Mouse (Mus musculus) limb, embryonic 10.5 days (tissue): Measurements from ENCODE around the gene Cavin4. TPM values are rescaled to one million over a fixed set of nuclear protein-coding genes. Genes with fewer than 3 reads are reported as not detected.

ENCODE experiments used
- DNase-seq: peaks from one replicate; pipeline ENCODE4 v3.0.0-alpha.2; 2017; ENCODE audit warnings: low spot score
- H3K27ac ChIP-seq: fragments of 300-500 bp; sonication (generic); 2 replicates; pipeline ENCODE4 v1.5.1; 2016; ENCODE audit warnings: mild to moderate bottlenecking
- H3K27me3 ChIP-seq: fragments of 300-500 bp; sonication (generic); 2 replicates; pipeline ENCODE4 v1.6.1; 2016; ENCODE audit warnings: low read depth, mild to moderate bottlenecking; ENCODE audit not compliant: poor library complexity, severe bottlenecking
- H3K36me3 ChIP-seq: fragments of 300-500 bp; sonication (generic); 2 replicates; pipeline ENCODE4 v1.6.1; 2016; ENCODE audit warnings: mild to moderate bottlenecking, moderate library complexity
- H3K4me1 ChIP-seq: fragments of 300-500 bp; sonication (generic); 2 replicates; pipeline ENCODE4 v1.6.1; 2016
- H3K4me3 ChIP-seq: fragments of 300-500 bp; sonication (generic); 2 replicates; pipeline ENCODE4 v1.5.1; 2016; ENCODE audit warnings: mild to moderate bottlenecking, moderate library complexity
- H3K9me3 ChIP-seq: fragments of 300-500 bp; sonication (generic); replicated peaks from 2 replicates; pipeline ENCODE4 v1.6.1; 2016; ENCODE audit warnings: mild to moderate bottlenecking
- WGBS: fragments of 180-500 bp; shearing (Covaris S2); methylation state at CpG from one replicate; pipeline ENCODE4 v1.1.7; 2016; 5-methylcytosine and 5-hydroxymethylcytosine counted together
- polyA plus RNA-seq: library from polyadenylated mRNA; unstranded; fragments of >200 nt; fragmentation: Nextera tagmentation; extraction: Ambion mirVana; gene quantifications from 2 replicates; pipeline ENCODE4 v1.2.1, GENCODE M21; 2016

Gene Cavin4
- polyA plus RNA-seq, 1 experiment from 2014 or later, result 1.3 TPM

DNA sequence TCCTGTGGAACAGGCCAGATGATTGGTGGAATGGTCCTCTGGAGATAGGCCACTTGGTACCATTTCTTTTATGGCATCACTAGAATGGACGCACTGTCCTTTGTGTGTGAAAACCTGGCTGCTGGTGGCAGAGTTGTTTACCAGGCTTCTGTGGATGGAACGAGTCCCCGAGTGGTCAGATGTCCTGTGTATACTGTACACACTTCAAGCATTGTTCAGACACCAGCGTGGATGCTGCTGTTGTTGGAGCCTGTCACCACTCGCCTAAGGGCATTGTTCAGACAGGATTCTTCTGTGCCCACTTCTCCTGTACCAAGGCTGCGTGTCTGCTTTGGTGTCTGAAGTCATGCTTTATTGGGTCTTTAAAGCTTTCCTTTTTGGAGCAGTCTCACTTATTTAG lies 19.5 kb upstream of the Cavin4 start:
- DNase-seq, result no peak
- Histone ChIP-seq H3K36me3 (peaks cover 97% of the 10 kb centered on the region), H3K9me3 (no peaks in the 10 kb centered on the region), H3K4me3 (no peak overlapping the region), H3K27me3 (no peaks in the 10 kb centered on the region), H3K4me1 (no peaks in the 10 kb centered on the region), H3K27ac (no peak overlapping the region)
- WGBS, result 89% methylated on average over 6 of the region's 6 CpGs

DNA sequence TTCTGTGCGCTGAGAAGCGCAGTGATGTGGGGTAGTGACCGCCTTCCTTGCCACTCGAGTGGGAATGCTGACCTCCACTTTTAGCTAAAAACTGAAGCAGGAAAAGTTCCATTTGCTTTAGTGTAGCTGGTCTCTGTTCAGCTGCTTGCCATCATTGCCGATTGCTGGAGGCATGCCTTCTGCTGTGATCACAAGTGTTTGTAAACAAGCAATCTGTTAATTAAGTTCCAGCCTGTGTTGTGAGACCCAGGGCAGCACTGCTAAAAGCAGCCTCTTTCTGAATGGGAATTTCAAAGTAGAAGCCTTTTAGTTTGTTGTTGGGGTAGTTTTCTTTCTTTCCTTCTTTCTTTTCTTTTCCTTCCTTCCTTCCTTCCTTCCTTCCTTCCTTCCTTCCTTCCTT lies 17.2 kb upstream of the Cavin4 start:
- Histone ChIP-seq H3K4me1 (no peaks in the 10 kb centered on the region), H3K27ac (no peak overlapping the region), H3K4me3 (no peak overlapping the region), H3K9me3 (no peaks in the 10 kb centered on the region), H3K36me3 (peaks cover 95% of the 10 kb centered on the region), H3K27me3 (no peaks in the 10 kb centered on the region)
- no peak for DNase-seq
- WGBS, result 87% methylated on average over 5 of the region's 5 CpGs

DNA sequence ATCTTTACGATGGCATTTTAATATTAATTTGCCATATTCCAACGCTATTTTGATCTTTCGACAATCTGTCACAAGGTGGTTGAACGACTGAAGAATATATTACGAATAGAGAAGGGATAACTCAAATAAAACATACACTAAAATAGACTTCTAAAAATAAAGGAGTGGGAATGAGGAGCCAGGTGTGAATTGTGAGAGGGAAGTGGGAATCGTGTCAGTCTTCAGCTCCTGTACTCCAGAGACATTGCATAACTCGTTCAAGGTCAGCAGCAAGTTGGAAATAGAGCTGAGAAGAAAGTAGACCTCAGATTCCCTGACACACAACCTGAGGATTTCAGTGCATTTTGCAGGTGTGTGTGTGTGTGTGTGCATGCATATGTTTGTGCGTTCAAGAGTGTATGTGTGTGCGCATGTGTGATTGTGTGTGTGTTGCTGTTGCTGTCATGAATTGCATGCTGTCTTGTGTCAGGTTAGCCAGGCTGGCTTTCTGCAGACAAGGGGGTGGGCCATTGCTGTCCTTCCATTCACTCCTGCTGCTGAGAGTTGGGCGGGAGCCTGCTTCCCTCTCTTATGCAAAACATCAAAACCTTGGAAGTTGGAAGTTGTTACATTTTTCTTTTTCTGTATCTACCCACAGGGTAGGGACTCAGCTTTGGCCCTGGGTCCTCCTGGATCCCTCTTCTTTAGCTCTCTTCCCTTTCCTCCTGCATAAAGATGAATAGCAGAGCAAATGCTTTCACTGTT lies 12.5 kb upstream of the Cavin4 start:
- 94% methylated on average over 10 of the region's 10 CpGs for WGBS
- H3K27ac ChIP-seq, result no peak overlapping the region
- no peak overlapping the region for H3K4me3 ChIP-seq
- no peak for DNase-seq
- H3K9me3 ChIP-seq, result no peaks in the 10 kb centered on the region
- no peaks in the 10 kb centered on the region for H3K4me1 ChIP-seq
- H3K27me3 ChIP-seq, result no peaks in the 10 kb centered on the region
- peaks cover 96% of the 10 kb centered on the region for H3K36me3 ChIP-seq

DNA sequence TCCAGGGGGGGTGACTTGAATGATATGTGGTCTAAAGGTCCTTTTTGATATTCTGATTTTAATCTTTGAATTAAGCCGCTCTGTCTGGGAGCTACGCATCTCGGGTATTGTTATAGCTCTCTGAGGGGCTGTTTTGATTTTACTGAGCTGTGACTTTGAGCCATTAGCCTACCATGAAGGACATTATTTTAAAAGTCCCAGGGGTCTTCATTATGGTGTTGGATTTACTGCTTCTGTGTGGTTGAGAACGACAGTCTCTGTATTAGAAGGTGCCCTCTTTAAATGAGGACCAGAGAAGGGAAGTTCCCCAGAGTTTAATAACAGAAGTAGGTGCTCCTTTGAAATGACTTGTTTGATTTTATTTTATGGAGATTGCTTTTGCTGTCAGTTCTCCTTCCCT lies 9.2 kb upstream of the Cavin4 start:
- H3K9me3 ChIP-seq, result no peaks in the 10 kb centered on the region
- no peak overlapping the region for H3K4me3 ChIP-seq
- DNase-seq, result no peak
- no peaks in the 10 kb centered on the region for H3K27me3 ChIP-seq
- peaks cover 96% of the 10 kb centered on the region for H3K36me3 ChIP-seq
- WGBS, result 84% methylated on average over 4 of the region's 4 CpGs
- no peaks in the 10 kb centered on the region for H3K4me1 ChIP-seq
- no peak overlapping the region for H3K27ac ChIP-seq

DNA sequence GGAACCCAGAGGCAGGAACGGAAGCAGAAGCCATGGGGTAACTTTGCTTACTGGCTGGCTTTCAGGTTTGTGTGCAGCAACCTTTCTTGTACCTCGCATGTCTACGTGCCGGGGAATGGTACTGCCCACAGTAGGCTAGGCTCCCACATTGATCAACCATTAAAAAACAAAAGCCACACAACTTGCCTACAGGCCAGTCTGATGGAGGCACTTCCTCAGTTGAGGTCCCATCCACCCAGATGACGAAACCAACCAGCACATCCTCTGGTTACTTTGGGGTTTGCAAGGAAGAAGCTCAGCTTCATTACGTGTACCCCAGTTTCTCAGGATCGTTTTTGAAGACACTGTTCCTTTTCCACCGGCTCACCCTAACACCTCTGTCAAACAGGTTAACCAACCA lies 6.8 kb upstream of the Cavin4 start:
- Histone ChIP-seq H3K27me3 (no peaks in the 10 kb centered on the region), H3K27ac (no peak overlapping the region), H3K9me3 (no peaks in the 10 kb centered on the region), H3K36me3 (peaks cover 98% of the 10 kb centered on the region), H3K4me3 (no peak overlapping the region), H3K4me1 (no peaks in the 10 kb centered on the region)
- DNase-seq, result no peak
- WGBS, result 96% methylated on average over 8 of the region's 8 CpGs

GRCm38 (mm10) chr4:48660144-48660543 lies 3.2 kb upstream of the Cavin4 start:
- DNase-seq, result no peak
- 91% methylated on average over 4 of the region's 4 CpGs for WGBS

GRCm38 (mm10) chr4:48660619-48661575 lies 2.4 kb upstream of the Cavin4 start:
- no peak overlapping the region for H3K4me3 ChIP-seq
- no peaks in the 10 kb centered on the region for H3K4me1 ChIP-seq
- H3K36me3 ChIP-seq, result peaks cover 94% of the 10 kb centered on the region
- DNase-seq, result no peak
- H3K9me3 ChIP-seq, result no peaks in the 10 kb centered on the region
- no peaks in the 10 kb centered on the region for H3K27me3 ChIP-seq
- WGBS, result 93% methylated on average over 7 of the region's 7 CpGs
- H3K27ac ChIP-seq, result no peak overlapping the region

More at GRCm38 (mm10) chr4:48660144-48660543, 3.2 kb upstream of the Cavin4 start:
- Histone ChIP-seq H3K9me3 (no peaks in the 10 kb centered on the region), H3K27ac (no peak overlapping the region), H3K4me1 (no peaks in the 10 kb centered on the region), H3K27me3 (no peaks in the 10 kb centered on the region), H3K36me3 (peaks cover 94% of the 10 kb centered on the region), H3K4me3 (no peak overlapping the region)

DNA sequence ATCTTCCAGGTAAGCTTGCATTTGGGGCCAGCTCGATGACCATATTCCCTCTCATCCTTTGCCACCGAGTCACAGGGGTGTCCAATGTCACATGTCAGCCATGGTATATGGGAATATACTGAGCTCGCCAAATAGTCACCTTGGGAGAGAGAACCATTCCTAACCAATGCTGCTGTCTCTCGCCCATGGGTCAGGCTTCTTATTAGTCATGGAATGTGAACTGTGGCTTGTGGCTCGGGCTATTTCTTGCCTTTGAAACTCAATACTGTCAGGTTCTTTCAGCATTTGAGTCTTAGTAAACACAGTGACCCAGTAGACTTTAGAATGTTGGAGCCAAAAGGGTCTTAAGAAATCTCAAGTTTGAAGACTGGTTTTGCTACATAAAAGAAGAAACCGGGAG lies 707 bp downstream of the Cavin4 start:
- H3K27ac ChIP-seq, result no peak overlapping the region
- 90% methylated on average over 6 of the region's 6 CpGs for WGBS
- H3K9me3 ChIP-seq, result no peaks in the 10 kb centered on the region
- DNase-seq, result no peak
- peaks cover 85% of the 10 kb centered on the region for H3K36me3 ChIP-seq
- no peak overlapping the region for H3K4me3 ChIP-seq
- no peaks in the 10 kb centered on the region for H3K4me1 ChIP-seq
- no peaks in the 10 kb centered on the region for H3K27me3 ChIP-seq

DNA sequence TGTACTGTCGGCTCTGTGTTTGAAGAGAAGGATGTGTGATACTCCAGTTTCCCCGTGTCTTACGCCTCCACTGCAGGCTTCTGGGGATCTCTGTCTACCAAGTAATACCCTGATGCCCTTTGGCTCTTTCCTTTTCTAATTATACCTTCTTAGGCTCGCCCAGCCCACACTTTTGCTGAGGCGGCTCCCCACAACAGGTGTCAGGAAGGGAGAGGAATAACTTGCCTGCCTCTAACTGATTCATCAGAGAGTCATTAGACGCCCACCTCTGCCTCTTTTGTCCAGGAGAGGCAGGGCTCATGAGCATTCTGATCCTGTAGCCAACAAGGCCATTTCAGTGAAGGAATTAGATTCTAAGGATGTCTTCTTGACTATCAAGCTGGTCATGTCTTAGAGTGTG lies 4.0 kb downstream of the Cavin4 start:
- DNase-seq, result no peak
- 91% methylated on average over 6 of the region's 6 CpGs for WGBS
- H3K9me3 ChIP-seq, result no peaks in the 10 kb centered on the region
- H3K36me3 ChIP-seq, result peaks cover 85% of the 10 kb centered on the region
- H3K4me3 ChIP-seq, result no peak overlapping the region
- no peak overlapping the region for H3K27ac ChIP-seq
- H3K27me3 ChIP-seq, result no peaks in the 10 kb centered on the region
- no peaks in the 10 kb centered on the region for H3K4me1 ChIP-seq

DNA sequence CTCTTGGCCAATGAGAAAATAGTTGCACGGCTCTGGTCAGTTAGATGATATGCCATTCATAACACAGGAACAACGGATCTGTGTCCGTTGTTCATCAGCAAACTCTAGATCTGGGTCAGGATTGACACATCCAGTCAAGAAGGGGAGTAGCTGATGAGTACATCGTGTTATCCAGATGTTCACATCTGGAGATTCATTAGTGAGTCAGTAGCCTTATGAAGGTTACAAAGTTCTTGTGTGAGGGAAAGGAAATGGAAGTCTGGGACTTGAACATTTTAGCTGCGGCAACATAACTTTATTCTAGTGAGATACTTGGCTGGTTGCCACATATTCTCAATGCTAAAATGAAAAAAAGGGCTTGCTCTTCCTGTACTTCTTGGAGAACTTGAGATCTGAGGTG lies 9.6 kb downstream of the Cavin4 start:
- 95% methylated on average over 5 of the region's 5 CpGs for WGBS
- no peaks in the 10 kb centered on the region for H3K4me1 ChIP-seq
- H3K4me3 ChIP-seq, result no peak overlapping the region
- peaks cover 100% of the 10 kb centered on the region for H3K36me3 ChIP-seq
- no peak overlapping the region for H3K27ac ChIP-seq
- H3K9me3 ChIP-seq, result no peaks in the 10 kb centered on the region
- DNase-seq, result no peak
- no peaks in the 10 kb centered on the region for H3K27me3 ChIP-seq

DNA sequence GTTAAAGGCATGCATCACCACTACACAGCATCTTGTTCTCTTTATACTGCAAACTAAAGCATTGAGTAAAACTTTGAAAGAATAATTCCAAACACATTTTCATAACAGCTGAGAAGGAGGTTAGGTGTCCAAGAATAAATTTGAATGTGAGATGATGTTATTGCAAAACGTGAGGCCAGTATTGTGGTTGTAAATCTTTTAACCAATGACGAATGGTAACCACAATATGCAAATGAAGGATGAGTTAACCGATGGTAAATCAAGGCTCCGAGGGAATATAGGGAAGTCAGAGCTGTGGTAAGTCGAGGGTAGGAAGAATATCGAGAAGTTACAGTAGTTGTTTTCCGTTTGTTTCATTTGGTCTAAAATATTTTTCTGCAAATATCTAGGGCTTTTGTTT lies 11.1 kb downstream of the Cavin4 start:
- Histone ChIP-seq H3K9me3 (no peaks in the 10 kb centered on the region), H3K27ac (no peak overlapping the region), H3K36me3 (peaks cover 85% of the 10 kb centered on the region), H3K27me3 (no peaks in the 10 kb centered on the region), H3K4me3 (no peak overlapping the region), H3K4me1 (no peaks in the 10 kb centered on the region)
- 92% methylated on average over 7 of the region's 7 CpGs for WGBS
- no peak for DNase-seq

DNA sequence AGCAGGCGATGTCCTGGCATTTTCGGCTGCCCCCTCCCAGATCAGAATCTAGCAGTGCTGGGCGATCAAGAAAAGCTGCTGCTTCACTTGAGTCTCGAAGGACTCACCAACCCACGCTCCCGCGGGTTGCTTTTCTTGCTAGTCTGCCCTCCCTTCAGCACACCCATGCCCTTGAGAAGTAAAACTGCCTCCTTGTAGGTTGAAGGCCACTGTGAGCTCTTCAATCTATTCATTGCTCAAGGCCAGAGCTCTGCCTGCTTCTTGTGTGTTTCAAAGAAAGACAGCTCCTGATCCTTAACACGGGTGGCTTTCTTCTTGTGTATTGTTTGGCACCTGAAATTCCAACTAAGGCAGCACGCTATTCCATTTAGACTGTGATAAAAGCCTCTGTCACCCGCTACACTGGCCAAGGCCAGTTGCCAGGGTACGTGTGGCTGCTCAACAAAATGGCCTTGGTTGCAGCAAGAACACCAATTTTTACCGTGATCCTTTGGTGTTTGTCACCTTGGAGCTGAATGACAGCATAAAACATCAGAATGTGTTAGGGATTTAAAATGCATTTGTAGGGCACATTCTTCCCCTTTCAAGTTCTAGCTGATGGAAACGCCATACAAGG lies 13.4 kb downstream of the Cavin4 start:
- WGBS, result 96% methylated on average over 13 of the region's 13 CpGs
- Histone ChIP-seq H3K27me3 (no peaks in the 10 kb centered on the region), H3K4me1 (0 out of 2 replicates have a peak, but pooled peaks cover 7% of the 10 kb centered on the region), H3K27ac (no peak overlapping the region), H3K4me3 (no peak overlapping the region), H3K9me3 (no peaks in the 10 kb centered on the region), H3K36me3 (peaks cover 62% of the 10 kb centered on the region)
- DNase-seq, result no peak

DNA sequence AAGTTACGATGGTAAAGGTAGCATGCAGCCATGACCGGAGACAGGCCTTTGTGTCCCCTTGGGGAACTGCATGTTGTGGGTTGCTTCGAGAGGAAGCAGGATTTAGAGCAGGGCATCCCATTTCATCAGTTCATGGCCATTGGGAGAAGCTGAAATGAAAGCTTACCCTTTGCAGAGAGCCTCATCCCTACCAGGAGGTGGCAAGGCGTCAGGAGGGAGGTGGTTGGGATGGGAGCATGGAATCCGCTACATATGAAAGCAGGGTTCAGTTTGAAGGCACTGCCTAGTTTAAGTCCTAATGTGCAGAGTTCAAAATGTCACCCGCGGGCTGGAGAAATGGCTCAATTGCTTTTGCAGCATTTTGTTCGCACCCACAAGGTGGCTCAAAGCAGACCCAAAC lies 14.0 kb downstream of the Cavin4 start:
- H3K27ac ChIP-seq, result no peak overlapping the region
- peaks cover 56% of the 10 kb centered on the region for H3K36me3 ChIP-seq
- DNase-seq, result no peak
- WGBS, result 96% methylated on average over 8 of the region's 8 CpGs
- H3K4me1 ChIP-seq, result 0 out of 2 replicates have a peak, but pooled peaks cover 7% of the 10 kb centered on the region
- H3K9me3 ChIP-seq, result no peaks in the 10 kb centered on the region
- H3K4me3 ChIP-seq, result no peak overlapping the region
- no peaks in the 10 kb centered on the region for H3K27me3 ChIP-seq
